Mouse (Mus musculus) T-helper 17 cell (primary cell): ENCODE measurements at regions not wholly inside any gene's neighbourhood (a gene's known extent, or its start where the extent isn't known, plus 50 kb on each side); places are given as distances from the start of the nearest gene placed in this dataset.

Source experiments
- in situ Hi-C, 2 experiments: fragments of 300-600 bp; cut with MboI, MseI; formaldehyde crosslinking; loops; 1 replicate in 1 of 2; 2 replicates in 1 of 2; pipeline ENCODE4 v1.15.1; 2025; ENCODE audit warnings: high pct_unique_total_duplicates in 2 of 2

- in situ Hi-C loops = no loop called here
These were observed 52.8 kb upstream of the Tmem178 start for GRCm38 (mm10) chr17:80891656-80892055.

DNA sequence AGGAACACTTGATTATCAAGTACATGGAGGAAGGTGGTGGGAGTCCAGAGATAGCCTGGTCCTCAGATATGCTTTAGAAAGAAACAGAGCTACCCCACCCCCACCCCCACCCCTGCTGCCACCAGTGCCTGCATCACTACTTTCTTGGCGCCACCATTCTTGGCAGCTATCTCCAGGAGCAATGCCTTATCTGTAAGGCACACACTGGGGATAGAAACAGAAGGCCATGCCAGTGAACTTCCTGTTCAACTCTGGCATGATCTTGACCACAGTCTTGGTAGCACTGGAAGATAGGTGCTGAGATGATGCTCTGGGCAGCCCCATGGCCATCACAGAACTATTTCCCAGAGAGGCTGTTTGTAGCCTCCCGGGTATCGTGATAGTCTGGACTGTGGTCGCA is 55.3 kb upstream of the Tmem178 start:
- in situ Hi-C loops = no loop called here

- in situ Hi-C loops = no loop called here
These were observed 56.7 kb upstream of the Tmem178 start for GRCm38 (mm10) chr17:80887749-80888119.

- in situ Hi-C loops = no loop called here
These were observed 57.2 kb upstream of the Tmem178 start for GRCm38 (mm10) chr17:80887021-80887748.

GRCm38 (mm10) chr17:80886211-80886701 is 58.2 kb upstream of the Tmem178 start:
- in situ Hi-C loops = no loop called here

- in situ Hi-C loops = no loop called here
These were observed 58.7 kb upstream of the Tmem178 start for GRCm38 (mm10) chr17:80885706-80886105.

DNA sequence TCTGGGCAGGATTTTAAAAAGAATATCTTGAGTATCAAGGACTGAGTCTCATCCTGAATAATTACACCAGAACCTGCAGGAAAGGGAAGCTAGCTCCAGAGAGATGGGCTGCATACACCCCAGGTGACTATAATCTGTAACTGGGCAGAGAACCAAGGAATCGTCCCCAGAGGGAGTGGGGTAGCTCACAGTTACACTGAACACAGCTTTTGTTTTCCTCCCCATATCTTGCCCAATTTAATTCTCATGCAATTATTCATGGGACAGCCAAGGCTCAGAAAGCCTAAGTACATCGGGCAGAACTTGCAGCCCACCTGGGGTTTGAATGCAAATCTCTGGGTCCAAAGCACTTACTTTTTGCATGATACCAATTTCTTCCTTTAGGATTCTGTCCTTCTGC is 59.5 kb upstream of the Tmem178 start:
- in situ Hi-C loops = loop anchor here in 1 of 2 experiments (5.0 kb wide), 1 partner anchor 53 kb away; no protein-coding TSS in a partner anchor

DNA sequence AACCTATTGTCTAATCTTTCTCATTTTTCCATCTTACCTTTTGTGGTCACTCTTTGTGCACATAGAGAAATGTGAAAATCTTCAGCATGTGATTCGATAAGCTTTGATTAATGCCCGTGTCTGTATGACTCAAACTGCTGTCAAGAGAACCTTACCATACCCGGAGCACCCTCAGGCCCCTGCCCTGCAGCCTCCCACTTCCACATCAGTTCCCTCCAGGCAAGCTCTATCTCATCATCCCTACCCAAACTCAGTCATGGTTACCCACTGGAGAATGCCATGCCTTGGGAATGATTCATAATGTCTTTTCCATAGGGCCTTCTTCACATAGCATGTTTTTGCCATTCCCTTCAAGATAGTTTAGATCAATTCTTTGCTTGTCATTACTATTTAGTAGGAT is 62.0 kb upstream of the Tmem178 start:
- in situ Hi-C loops = loop anchor here in 1 of 2 experiments (5.0 kb wide), 1 partner anchor 50 kb away; no protein-coding TSS in a partner anchor

- in situ Hi-C loops = loop anchor here in 1 of 2 experiments (5.0 kb wide), 1 partner anchor 48 kb away; no protein-coding TSS in a partner anchor
These were observed 64.1 kb upstream of the Tmem178 start for GRCm38 (mm10) chr17:80880325-80880724.

GRCm38 (mm10) chr17:80875352-80876044 is 68.9 kb upstream of the Tmem178 start:
- in situ Hi-C loops = no loop called here

- in situ Hi-C loops = no loop called here
These were observed 73.5 kb upstream of the Tmem178 start for GRCm38 (mm10) chr17:80870965-80871364.

DNA sequence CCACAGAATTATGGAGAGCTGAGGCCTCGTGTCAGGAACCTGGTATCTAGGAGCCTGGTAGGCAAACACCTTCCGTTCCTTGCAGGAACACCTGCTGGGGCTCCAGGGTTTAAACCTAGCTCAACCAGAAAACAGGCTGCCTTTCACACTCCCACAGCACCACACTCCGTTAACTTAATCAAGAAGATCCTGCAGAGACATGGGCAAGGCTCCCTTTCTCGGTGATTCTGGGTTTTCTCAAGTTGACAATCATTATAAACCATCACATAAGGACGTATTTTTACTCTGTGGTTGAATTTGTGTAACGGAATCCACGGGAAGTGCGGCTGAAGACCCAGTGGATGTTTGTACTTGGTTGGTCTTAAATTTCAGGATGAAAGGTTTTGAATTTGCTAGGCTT is 82.1 kb upstream of the Tmem178 start:
- in situ Hi-C loops = no loop called here

DNA sequence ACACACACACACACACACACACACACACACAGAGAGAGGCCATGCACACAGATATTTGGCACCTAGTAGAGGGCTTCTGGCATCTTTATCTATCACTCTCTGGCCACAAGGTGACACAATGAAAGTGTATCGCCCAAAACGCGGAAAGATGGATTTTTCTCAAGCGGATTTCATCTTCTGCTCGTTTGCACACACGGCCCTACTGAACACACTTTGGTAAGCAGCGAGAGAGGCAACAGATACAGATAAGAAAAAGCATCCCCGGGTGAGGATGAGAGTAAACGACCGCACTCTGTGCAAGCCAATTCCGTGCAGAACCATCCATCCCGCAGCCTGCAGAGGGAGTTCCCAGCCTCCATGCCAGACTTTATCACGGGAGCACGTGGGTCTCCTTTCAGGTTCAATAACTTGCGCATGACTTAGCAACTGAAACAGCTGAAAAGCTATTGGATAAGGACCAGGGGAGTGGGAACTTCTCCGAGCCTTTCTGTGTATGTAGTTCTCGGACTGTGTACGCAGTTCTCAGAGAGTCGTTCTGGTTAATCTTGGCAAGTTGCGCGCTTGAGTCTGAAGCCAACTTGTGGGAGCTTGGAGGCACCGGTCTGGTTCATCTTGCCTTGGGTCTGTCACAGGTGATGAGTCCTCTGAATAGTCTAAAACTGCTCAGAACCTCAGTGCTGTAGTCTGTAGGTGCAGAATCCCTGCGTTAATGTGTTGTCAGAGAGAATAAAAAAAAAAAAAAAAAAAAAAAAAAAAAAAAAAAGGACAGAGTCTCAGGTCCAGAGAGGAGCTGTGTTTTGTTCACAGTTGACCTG is 97.2 kb upstream of the Tmem178 start:
- in situ Hi-C loops = no loop called here

GRCm38 (mm10) chr17:80845349-80845748 is 99.1 kb upstream of the Tmem178 start:
- in situ Hi-C loops = no loop called here

DNA sequence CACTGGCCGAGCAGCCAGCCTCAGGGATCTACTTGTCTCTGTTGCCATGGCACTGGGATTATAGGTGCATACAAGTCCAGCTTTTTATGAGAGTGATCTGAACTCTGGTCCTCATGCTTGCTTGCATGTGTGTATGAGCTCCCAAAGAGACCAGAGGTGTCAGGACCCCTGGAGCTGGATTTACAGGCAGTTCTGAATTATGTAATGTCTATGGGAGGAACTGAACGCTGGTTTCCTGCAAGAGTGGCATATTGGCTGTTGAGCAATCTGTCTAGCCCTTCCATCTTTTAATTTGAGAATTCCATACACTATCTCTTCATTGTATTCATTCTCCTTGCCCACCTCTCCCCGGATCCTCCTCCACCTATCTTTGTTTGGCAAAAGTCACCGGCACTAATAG is 102.5 kb upstream of the Tmem178 start:
- in situ Hi-C loops = no loop called here

GRCm38 (mm10) chr17:80840896-80841295 is 103.5 kb upstream of the Tmem178 start:
- in situ Hi-C loops = no loop called here

GRCm38 (mm10) chr17:80840452-80840851 is 104.0 kb upstream of the Tmem178 start:
- in situ Hi-C loops = no loop called here

GRCm38 (mm10) chr17:80834701-80835100 is 106.4 kb upstream of the Map4k3 start:
- in situ Hi-C loops = loop anchor here (5.0 to 10.0 kb wide), 2 partner anchors 48 to 1700 kb away; no protein-coding TSS in a partner anchor

DNA sequence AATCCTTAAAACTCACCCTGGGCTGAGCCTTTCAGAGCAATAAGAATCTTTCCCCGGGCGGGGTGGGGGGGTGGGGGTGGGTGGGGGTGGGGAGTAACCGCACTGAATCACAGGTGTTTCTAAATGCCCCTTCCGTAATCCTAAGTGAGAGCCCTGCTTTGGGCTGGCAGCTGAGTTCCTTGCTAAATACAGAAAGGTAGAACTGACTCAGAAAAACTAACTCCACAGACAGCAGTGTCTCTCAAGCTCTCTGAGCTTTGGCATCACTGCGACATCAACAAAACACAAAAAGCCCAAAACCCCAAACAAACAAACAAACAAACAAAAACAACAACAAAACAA is 105.9 kb upstream of the Map4k3 start:
- in situ Hi-C loops = loop anchor here (5.0 to 10.0 kb wide), 2 partner anchors 48 to 1699 kb away; no protein-coding TSS in a partner anchor

DNA sequence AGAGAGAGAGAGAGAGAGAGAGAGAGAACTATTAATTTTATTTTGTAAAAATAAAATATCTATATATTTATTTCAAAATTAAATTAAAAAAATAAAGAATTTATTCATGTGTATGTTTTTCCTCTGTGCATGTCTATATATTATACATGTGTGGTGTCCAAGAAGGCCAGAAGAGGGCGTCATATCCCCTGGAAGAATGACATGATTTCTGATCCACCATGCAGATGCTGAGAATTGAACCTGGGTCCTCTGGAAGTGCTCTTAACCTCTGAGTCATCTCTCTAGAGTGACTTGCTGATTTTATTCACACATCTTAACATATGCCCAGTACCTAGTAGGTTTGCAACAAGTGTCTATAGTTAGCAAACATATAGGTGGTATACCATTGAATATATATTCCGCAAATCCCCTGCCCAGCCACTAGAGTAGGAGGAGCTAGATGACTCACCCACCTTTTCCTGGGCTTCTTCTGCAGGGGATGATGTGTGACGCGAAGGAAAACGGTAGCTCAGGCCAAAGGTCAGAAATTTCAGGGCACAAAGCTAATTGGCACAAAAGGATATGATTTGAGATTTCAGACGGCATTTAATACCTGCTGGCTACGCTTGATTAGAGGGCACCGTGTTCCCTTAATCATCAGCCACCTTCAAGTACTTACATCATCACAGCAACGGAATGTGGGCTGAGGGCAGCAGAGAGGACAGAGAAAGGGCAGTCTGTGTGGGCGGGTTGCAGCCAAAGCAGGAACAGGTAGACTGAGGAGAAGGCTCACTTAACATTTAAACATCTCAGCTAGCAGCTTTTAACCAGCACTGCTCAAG is 105.3 kb upstream of the Map4k3 start:
- in situ Hi-C loops = loop anchor here (5.0 to 10.0 kb wide), 2 partner anchors 49 to 1699 kb away; no protein-coding TSS in a partner anchor

GRCm38 (mm10) chr17:80831686-80832085 is 103.4 kb upstream of the Map4k3 start:
- in situ Hi-C loops = loop anchor here (5.0 to 10.0 kb wide), 2 partner anchors 51 to 1697 kb away; no protein-coding TSS in a partner anchor
